Mouse (Mus musculus) splenic B cell, adult 2 months (primary cell): ENCODE data around the gene Dcxr.

ENCODE experiments used
- DNase-seq: peaks from one replicate; pipeline ENCODE4 v3.0.0-alpha.2; 2011; ENCODE audit warnings: low read depth, low spot score
- H3K27me3 ChIP-seq: 2 replicates; pipeline ENCODE4 v1.6.1; 2012; ENCODE audit warnings: mild to moderate bottlenecking, low read length, moderate library complexity, mixed read lengths; ENCODE audit not compliant: control insufficient read depth, poor library complexity, insufficient read depth, severe bottlenecking
- H3K36me3 ChIP-seq: 2 replicates; pipeline ENCODE4 v1.6.1; 2012; ENCODE audit warnings: mild to moderate bottlenecking, low read length, moderate library complexity, mixed read lengths; ENCODE audit not compliant: control insufficient read depth, poor library complexity, insufficient read depth, severe bottlenecking

The Dcxr gene

GRCm38 (mm10) chr11:120721124-120722066 lies 5.7 kb downstream of the Dcxr start, which contains the start of gene Rac3:
Gene Rac3, plus strand, starts transcription at chr11:120721470.
- Histone ChIP-seq H3K27me3 (no peaks in the 10 kb centered on the region), H3K36me3 (peaks cover 3% of the 10 kb centered on the region)
- DNase-seq = peak; percentile 42

- DNase-seq = peak; percentile 94
- peaks cover 3% of the 10 kb centered on the region for H3K36me3 ChIP-seq
- H3K27me3 ChIP-seq = no peaks in the 10 kb centered on the region
Measured at GRCm38 (mm10) chr11:120720450-120720849, 6.6 kb downstream of the Dcxr start.

- H3K36me3 ChIP-seq = peaks cover 3% of the 10 kb centered on the region
- H3K27me3 ChIP-seq = no peaks in the 10 kb centered on the region
- DNase-seq = no peak
Measured at GRCm38 (mm10) chr11:120719841-120720376, 7.2 kb downstream of the Dcxr start.

GRCm38 (mm10) chr11:120719242-120719641 lies 7.8 kb downstream of the Dcxr start:
- DNase-seq = no peak
- Histone ChIP-seq H3K36me3 (peaks cover 3% of the 10 kb centered on the region), H3K27me3 (no peaks in the 10 kb centered on the region)

GRCm38 (mm10) chr11:120715131-120715530 lies 11.9 kb downstream of the Dcxr start:
- peaks cover 3% of the 10 kb centered on the region for H3K36me3 ChIP-seq
- no peaks in the 10 kb centered on the region for H3K27me3 ChIP-seq
- DNase-seq = no peak

GRCm38 (mm10) chr11:120714546-120714945 lies 12.5 kb downstream of the Dcxr start:
- no peak for DNase-seq
- no peaks in the 10 kb centered on the region for H3K27me3 ChIP-seq
- H3K36me3 ChIP-seq = peaks cover 3% of the 10 kb centered on the region

GRCm38 (mm10) chr11:120713580-120714518 lies 13.2 kb downstream of the Dcxr start, which contains the start of the genes Cenpx and Lrrc45:
Gene Cenpx, minus strand, starts transcription at chr11:120713738.
Gene Lrrc45, plus strand, starts transcription at chr11:120713925.
- H3K36me3 ChIP-seq = peaks cover 3% of the 10 kb centered on the region
- DNase-seq = peak; percentile 97
- no peaks in the 10 kb centered on the region for H3K27me3 ChIP-seq

- Histone ChIP-seq H3K36me3 (peaks cover 3% of the 10 kb centered on the region), H3K27me3 (no peaks in the 10 kb centered on the region)
- DNase-seq = peak; percentile 84
Measured at GRCm38 (mm10) chr11:120712771-120713568, 14.1 kb downstream of the Dcxr start.

GRCm38 (mm10) chr11:120711980-120712604 lies 15.0 kb downstream of the Dcxr start:
- H3K27me3 ChIP-seq = no peaks in the 10 kb centered on the region
- no peak for DNase-seq
- no peaks in the 10 kb centered on the region; the same call in 1 of the 2 replicates for H3K36me3 ChIP-seq

- Histone ChIP-seq H3K27me3 (no peaks in the 10 kb centered on the region), H3K36me3 (no peaks in the 10 kb centered on the region)
- no peak for DNase-seq
Measured at GRCm38 (mm10) chr11:120710672-120711071, 16.4 kb downstream of the Dcxr start.

GRCm38 (mm10) chr11:120709551-120709950 lies 17.5 kb downstream of the Dcxr start:
- H3K36me3 ChIP-seq = no peaks in the 10 kb centered on the region

GRCm38 (mm10) chr11:120707969-120708368 lies 19.1 kb downstream of the Dcxr start:
- H3K36me3 ChIP-seq = peaks cover 2% of the 10 kb centered on the region; the same call in 1 of the 2 replicates
- no peak for DNase-seq
- no peaks in the 10 kb centered on the region for H3K27me3 ChIP-seq

More at GRCm38 (mm10) chr11:120709551-120709950, 17.5 kb downstream of the Dcxr start:
- no peak for DNase-seq
- no peaks in the 10 kb centered on the region for H3K27me3 ChIP-seq

GRCm38 (mm10) chr11:120707225-120707624 lies 19.9 kb downstream of the Dcxr start:
- H3K27me3 ChIP-seq = no peaks in the 10 kb centered on the region
- no peak for DNase-seq
- peaks cover 4% of the 10 kb centered on the region; the same call in 1 of the 2 replicates for H3K36me3 ChIP-seq
